ENCODE assay signal across 8 mouse cellular contexts in genomic region chr2:156476111-156476747, GRCm38 (mm10). TPM values are rescaled to one million over a fixed set of nuclear protein-coding genes. Genes with fewer than 3 reads are reported as not detected.
DNase-seq lines count a peak whose midpoint lies in the region; ATAC-seq and TF ChIP-seq lines count a peak whose summit lies in the region.

No protein-coding gene starts in this region.

- H3K9me3 ChIP-seq in neural tube, embryonic 11.5 days (ENCODE audit: control insufficient read depth, low read length) = no peaks in the 10 kb centered on the region
- no peaks in the 10 kb centered on the region for H3K9me3 ChIP-seq in limb, embryonic 14.5 days (ENCODE audit: control insufficient read depth, low read length)
- no peaks in the 10 kb centered on the region for H3K9me3 ChIP-seq in stomach, embryonic 16.5 days (replicated peaks; ENCODE audit: control insufficient read depth, low read length)

- no peak for ATAC-seq in neural tube, embryonic 11.5 days (ENCODE audit: insufficient read depth, low FRiP score, low TSS enrichment)
- ATAC-seq in limb, embryonic 14.5 days (ENCODE audit: low FRiP score, low read depth) = no peak
- no peak for ATAC-seq in stomach, embryonic 16.5 days (ENCODE audit: insufficient read depth, low FRiP score)

- H3K27me3 ChIP-seq in neural tube, embryonic 11.5 days (ENCODE audit: control insufficient read depth, insufficient read depth, low read length) = no peaks in the 10 kb centered on the region
- no peaks in the 10 kb centered on the region for H3K27me3 ChIP-seq in limb, embryonic 14.5 days (ENCODE audit: control insufficient read depth, insufficient read depth, low read length)
- H3K27me3 ChIP-seq in stomach, embryonic 16.5 days (ENCODE audit: control insufficient read depth, insufficient read depth, low read length) = no peaks in the 10 kb centered on the region

- peak overlapping the region; percentile 68 for H3K4me3 ChIP-seq in neural tube, embryonic 11.5 days (ENCODE audit: low read depth, low read length)
- peak overlapping the region; percentile 70 for H3K4me3 ChIP-seq in limb, embryonic 14.5 days (replicated peaks; ENCODE audit: low read length)
- peak overlapping the region; percentile 74 for H3K4me3 ChIP-seq in stomach, embryonic 16.5 days (replicated peaks; ENCODE audit: low read length)

- H3K36me3 ChIP-seq in neural tube, embryonic 11.5 days (ENCODE audit: control insufficient read depth, insufficient read depth, low read length) = no peaks in the 10 kb centered on the region
- H3K36me3 ChIP-seq in limb, embryonic 14.5 days (ENCODE audit: control insufficient read depth, insufficient read depth, low read length) = no peaks in the 10 kb centered on the region
- no peaks in the 10 kb centered on the region for H3K36me3 ChIP-seq in stomach, embryonic 16.5 days (ENCODE audit: control insufficient read depth, insufficient read depth, low read length)

- no peak overlapping the region for H3K27ac ChIP-seq in neural tube, embryonic 11.5 days (ENCODE audit: low read depth, low read length)
- peak overlapping the region; percentile 83 for H3K27ac ChIP-seq in limb, embryonic 14.5 days (replicated peaks; ENCODE audit: low read depth, low read length)
- peak overlapping the region; percentile 92 for H3K27ac ChIP-seq in stomach, embryonic 16.5 days (ENCODE audit: low read length)

- H3K4me1 ChIP-seq in neural tube, embryonic 11.5 days (ENCODE audit: control insufficient read depth, insufficient read depth, low read length) = peaks cover 14% of the 10 kb centered on the region
- H3K4me1 ChIP-seq in limb, embryonic 14.5 days (ENCODE audit: control insufficient read depth, insufficient read depth, low read length) = peaks cover 23% of the 10 kb centered on the region
- peaks cover 11% of the 10 kb centered on the region for H3K4me1 ChIP-seq in stomach, embryonic 16.5 days (ENCODE audit: control insufficient read depth, insufficient read depth, low read length)

- TF ChIP-seq POLR2A in limb, embryonic 14.5 days (IDR thresholded peaks at IDR 0.05; ENCODE audit: borderline replicate concordance, extremely low read depth, insufficient read depth, insufficient read length) = no peak

- H3K9ac ChIP-seq in neural tube, embryonic 11.5 days (ENCODE audit: low read length) = peak overlapping the region; percentile 90
- peak overlapping the region; percentile 86 for H3K9ac ChIP-seq in limb, embryonic 14.5 days (ENCODE audit: low read depth, low read length, severe bottlenecking)
- peak overlapping the region; percentile 90 for H3K9ac ChIP-seq in stomach, embryonic 16.5 days (ENCODE audit: low read length)

- 29% methylated on average over 8 of the region's 8 CpGs for WGBS in neural tube, embryonic 11.5 days
- WGBS in limb, embryonic 14.5 days = 17% methylated on average over 8 of the region's 8 CpGs
- WGBS in stomach, embryonic 16.5 days = 21% methylated on average over 8 of the region's 8 CpGs

- DNase-seq in embryo, embryonic 10.5 days (ENCODE audit: low spot score) = peak; percentile 29
- no peak for DNase-seq in embryo, embryonic 11 days
- DNase-seq in neural tube, embryonic 11.5 days (ENCODE audit: low spot score) = peak; percentile 30
- no peak for DNase-seq in neural tube, embryonic 10.5 days (ENCODE audit: extremely low spot score, low spot score)
- no peak for DNase-seq in limb, embryonic 14.5 days (ENCODE audit: low spot score)
- DNase-seq in layer of hippocampus, adult 8-10 months (ENCODE audit: low spot score in 2 of 2) = no peak
- no peak for DNase-seq in cerebellum, postnatal 4 days (ENCODE audit: low spot score in 2 of 2)

- peak overlapping the region; percentile 98 for H3K4me2 ChIP-seq in neural tube, embryonic 11.5 days (ENCODE audit: low read depth)
- H3K4me2 ChIP-seq in limb, embryonic 14.5 days (replicated peaks; ENCODE audit: low read depth, low read length, severe bottlenecking) = peak overlapping the region; percentile 87
- H3K4me2 ChIP-seq in stomach, embryonic 16.5 days (ENCODE audit: low read depth, low read length) = peak overlapping the region; percentile 88

RNA-seq across cellular contexts. Expression of gene Epb41l1, which starts 55.5 kb away (rescaled TPM):
- polyA plus RNA-seq in neural tube, embryonic 11.5 days (2014; fragmentation: Nextera tagmentation; extraction: Ambion mirVana) = 3.9 and 4.4 TPM in 2 replicates
- polyA plus RNA-seq in limb, embryonic 14.5 days (2012; rRNA removed) = 37.0 and 37.2 TPM in 2 replicates
- polyA plus RNA-seq in limb, embryonic 14.5 days (2014; fragmentation: Nextera tagmentation; extraction: Ambion mirVana) = 5.0 and 5.8 TPM in 2 replicates
- 3.0 and 3.1 TPM in 2 replicates for polyA plus RNA-seq in stomach, embryonic 16.5 days (2015; fragmentation: Nextera tagmentation; extraction: Ambion mirVana)
- 100 to 1,000 TPM; 322 to 352 (median 336) TPM for total RNA-seq in layer of hippocampus, adult 8-10 months (2022)

Comparison
In these comparisons a context has a peak if more than half of its experiments do, and no peak if none do; other contexts are left out.
1. DNase-seq: peak in embryo, embryonic 10.5 days (single experiment) and neural tube, embryonic 11.5 days (single experiment); none in embryo, embryonic 11 days (single experiment), neural tube, embryonic 10.5 days (single experiment), limb, embryonic 14.5 days (single experiment), layer of hippocampus, adult 8-10 months (0 of 2) and cerebellum, postnatal 4 days (0 of 2).
2. Peak in every context shown above with its lines, with median percentiles within 50 percentile points of each other: H3K4me2 ChIP-seq, H3K4me3 ChIP-seq and H3K9ac ChIP-seq.